Mouse (Mus musculus): ENCODE measurements around the gene Olfr1467. TPM values are rescaled to one million over a fixed set of nuclear protein-coding genes. Genes with fewer than 3 reads are reported as not detected.

Gene Olfr1467
- polyA plus RNA-seq (2014; fragmentation: Nextera tagmentation; extraction: Ambion mirVana) = not detected in 2 replicates

DNA sequence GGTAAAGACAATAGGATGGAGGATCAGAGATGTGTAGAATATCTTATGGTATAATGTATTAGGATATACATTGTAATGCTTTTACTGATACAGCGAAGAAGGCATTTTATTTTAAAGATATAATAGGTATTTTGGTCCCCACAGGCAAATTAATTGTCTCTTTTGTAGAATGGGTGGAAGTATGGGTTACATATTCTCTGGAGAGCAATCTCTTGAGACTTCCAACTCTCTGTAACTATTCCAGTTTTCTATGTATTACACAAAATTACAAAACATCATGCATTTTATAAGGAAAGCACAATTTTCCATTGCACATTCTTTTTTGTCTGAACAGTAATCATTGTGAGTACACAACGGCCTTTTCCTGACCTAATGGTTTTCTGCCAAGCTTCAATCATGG, at the start of gene Olfr1467:
Olfr1467 (plus strand) TSS at position 301 of the 400 bp plus-strand sequence.
- Histone ChIP-seq H3K9ac (no peak within 1 kb of the TSS), H3K4me2 (replicated peaks) (no peak within 1 kb of the TSS), H3K27ac (no peak within 1 kb of the TSS), H3K4me1 (replicated peaks; ENCODE audit: control insufficient read depth, insufficient read depth, low read length) (no peaks in the 10 kb centered on the region), H3K27me3 (ENCODE audit: control insufficient read depth, insufficient read depth, low read length) (no peaks in the 10 kb centered on the region), H3K4me3 (replicated peaks; ENCODE audit: low read length) (no peak within 1 kb of the TSS), H3K36me3 (replicated peaks; ENCODE audit: control insufficient read depth, insufficient read depth) (no peaks in the 10 kb centered on the region), H3K9me3 (ENCODE audit: control insufficient read depth, low read length) (peaks cover 24% of the 10 kb centered on the region)
- no peak for ATAC-seq (ENCODE audit: low FRiP score)
- no peak for DNase-seq (ENCODE audit: low spot score)
- WGBS = 65% methylated on average over 2 of the region's 2 CpGs

DNA sequence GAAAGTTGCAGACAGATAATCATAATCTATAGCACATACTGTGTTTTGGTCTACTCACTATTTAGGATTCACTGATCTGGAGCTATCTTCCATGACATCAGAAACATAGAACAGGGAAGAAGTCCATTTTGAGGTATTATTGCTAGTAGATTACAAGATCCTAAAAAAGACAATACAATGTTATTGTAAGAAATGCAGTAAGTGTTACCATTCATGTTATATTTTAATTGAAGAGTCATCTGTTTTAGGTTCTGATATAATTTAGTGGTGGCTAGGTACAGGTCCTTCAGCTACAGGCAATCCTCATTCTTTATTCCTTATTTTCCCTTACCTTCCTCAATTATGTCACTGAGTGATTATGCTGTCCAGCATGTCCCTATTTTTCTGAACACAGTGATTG, 46.6 kb upstream of the Olfr1467 start, which contains the start of gene Olfr1465:
Olfr1465 (minus strand) TSS at position 101 of the 400 bp plus-strand sequence.
- Histone ChIP-seq H3K27me3 (ENCODE audit: control insufficient read depth, insufficient read depth, low read length) (no peaks in the 10 kb centered on the region), H3K9me3 (ENCODE audit: control insufficient read depth, low read length) (peaks cover 6% of the 10 kb centered on the region), H3K36me3 (replicated peaks; ENCODE audit: control insufficient read depth, insufficient read depth) (no peaks in the 10 kb centered on the region), H3K4me2 (replicated peaks) (no peak within 1 kb of the TSS), H3K9ac (no peak within 1 kb of the TSS), H3K27ac (no peak within 1 kb of the TSS), H3K4me1 (replicated peaks; ENCODE audit: control insufficient read depth, insufficient read depth, low read length) (no peaks in the 10 kb centered on the region), H3K4me3 (replicated peaks; ENCODE audit: low read length) (no peak within 1 kb of the TSS)
- ATAC-seq (ENCODE audit: low FRiP score) = no peak
- DNase-seq (ENCODE audit: low spot score) = no peak

DNA sequence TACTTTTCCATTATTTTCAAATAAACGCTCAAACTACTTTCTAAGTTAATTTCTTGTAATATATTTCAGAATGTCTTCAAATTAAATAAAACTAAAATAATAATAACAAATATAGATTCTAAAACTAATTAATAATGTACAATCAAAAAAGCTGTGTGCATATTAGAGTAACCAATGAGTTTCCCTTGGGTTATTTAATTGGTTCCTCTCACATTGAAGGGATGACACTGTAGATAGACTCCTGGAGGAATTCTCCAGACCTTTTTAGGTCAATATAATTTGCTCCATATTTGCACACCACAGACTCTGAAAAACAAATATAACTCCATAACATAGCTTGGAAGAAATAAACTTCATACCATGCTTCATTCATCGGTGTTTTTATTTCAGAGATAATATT, 23.5 kb upstream of the Olfr1467 start, which contains the start of gene Olfr1466:
Olfr1466 (plus strand) TSS at position 301 of the 400 bp plus-strand sequence.
- DNase-seq (ENCODE audit: low spot score) = no peak
- Histone ChIP-seq H3K27me3 (ENCODE audit: control insufficient read depth, insufficient read depth, low read length) (no peaks in the 10 kb centered on the region), H3K4me3 (replicated peaks; ENCODE audit: low read length) (no peak within 1 kb of the TSS), H3K36me3 (replicated peaks; ENCODE audit: control insufficient read depth, insufficient read depth) (no peaks in the 10 kb centered on the region), H3K4me2 (replicated peaks) (no peak within 1 kb of the TSS), H3K4me1 (replicated peaks; ENCODE audit: control insufficient read depth, insufficient read depth, low read length) (no peaks in the 10 kb centered on the region), H3K9ac (no peak within 1 kb of the TSS), H3K9me3 (ENCODE audit: control insufficient read depth, low read length) (peaks cover 20% of the 10 kb centered on the region; the same call in 1 of the 2 replicates), H3K27ac (no peak within 1 kb of the TSS)
- ATAC-seq (ENCODE audit: low FRiP score) = no peak
- WGBS = 91% methylated on average over 2 of the region's 2 CpGs

DNA sequence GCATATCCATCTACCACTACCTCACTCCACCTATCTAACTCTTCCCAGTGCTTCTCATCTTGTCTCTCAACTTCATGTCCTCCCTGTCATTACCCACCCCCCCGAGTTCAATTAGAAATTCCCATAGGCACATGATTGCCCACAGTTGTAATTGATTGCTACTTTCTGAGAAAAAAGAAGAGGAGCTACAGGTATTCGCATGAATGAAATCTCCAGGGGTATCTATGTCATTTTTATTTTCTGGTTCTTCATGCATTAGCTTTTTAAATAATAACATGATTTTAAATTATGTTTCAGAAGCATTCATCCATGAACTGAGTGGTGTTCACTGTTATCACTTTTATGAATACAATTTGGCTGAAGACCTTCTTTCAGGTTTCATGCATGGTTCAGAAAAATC, 45.5 kb downstream of the Olfr1467 start, which contains the start of gene Olfr1469:
Olfr1469 (plus strand) TSS at position 301 of the 400 bp plus-strand sequence.
- H3K4me2 ChIP-seq (replicated peaks) = no peak within 1 kb of the TSS
- H3K27me3 ChIP-seq (ENCODE audit: control insufficient read depth, insufficient read depth, low read length) = no peaks in the 10 kb centered on the region
- H3K4me1 ChIP-seq (replicated peaks; ENCODE audit: control insufficient read depth, insufficient read depth, low read length) = no peaks in the 10 kb centered on the region
- H3K9me3 ChIP-seq (ENCODE audit: control insufficient read depth, low read length) = peaks cover 39% of the 10 kb centered on the region; the same call in 1 of the 2 replicates
- no peaks in the 10 kb centered on the region for H3K36me3 ChIP-seq (replicated peaks; ENCODE audit: control insufficient read depth, insufficient read depth)
- DNase-seq (ENCODE audit: low spot score) = no peak
- no peak within 1 kb of the TSS for H3K4me3 ChIP-seq (replicated peaks; ENCODE audit: low read length)
- no peak within 1 kb of the TSS for H3K27ac ChIP-seq
- ATAC-seq (ENCODE audit: low FRiP score) = no peak
- 86% methylated on average over 2 of the region's 2 CpGs for WGBS
- no peak within 1 kb of the TSS for H3K9ac ChIP-seq

Other genes starting within 250 kb of the Olfr1467 start
- not detected in 2 replicates for gene Olfr1459, start 212.7 kb upstream of the Olfr1467 start, polyA plus RNA-seq (2014; fragmentation: Nextera tagmentation; extraction: Ambion mirVana)
- gene Olfr1461, start 199.2 kb upstream of the Olfr1467 start, polyA plus RNA-seq (2014; fragmentation: Nextera tagmentation; extraction: Ambion mirVana) = not detected in 2 replicates
- not detected in 2 replicates for gene Olfr1462, start 176.5 kb upstream of the Olfr1467 start, polyA plus RNA-seq (2014; fragmentation: Nextera tagmentation; extraction: Ambion mirVana)
- not detected in 2 replicates for gene Olfr1463, start 130.9 kb upstream of the Olfr1467 start, polyA plus RNA-seq (2014; fragmentation: Nextera tagmentation; extraction: Ambion mirVana)
- not detected in 2 replicates for gene Olfr1465, start 46.7 kb upstream of the Olfr1467 start, polyA plus RNA-seq (2014; fragmentation: Nextera tagmentation; extraction: Ambion mirVana)
- not detected in 2 replicates for gene Olfr1466, start 23.4 kb upstream of the Olfr1467 start, polyA plus RNA-seq (2014; fragmentation: Nextera tagmentation; extraction: Ambion mirVana)
- not detected in 2 replicates for gene Olfr1469, start 45.6 kb downstream of the Olfr1467 start, polyA plus RNA-seq (2014; fragmentation: Nextera tagmentation; extraction: Ambion mirVana)
- not detected in 2 replicates for gene Olfr1471, start 81.2 kb downstream of the Olfr1467 start, polyA plus RNA-seq (2014; fragmentation: Nextera tagmentation; extraction: Ambion mirVana)
- gene Olfr1472, start 93.8 kb downstream of the Olfr1467 start, polyA plus RNA-seq (2014; fragmentation: Nextera tagmentation; extraction: Ambion mirVana) = not detected in 2 replicates
- gene Olfr1474, start 107.3 kb downstream of the Olfr1467 start, polyA plus RNA-seq (2014; fragmentation: Nextera tagmentation; extraction: Ambion mirVana) = not detected in 2 replicates
- not detected in 2 replicates for gene Olfr1475, start 118.0 kb downstream of the Olfr1467 start, polyA plus RNA-seq (2014; fragmentation: Nextera tagmentation; extraction: Ambion mirVana)
- gene Olfr1477, start 138.3 kb downstream of the Olfr1467 start, polyA plus RNA-seq (2014; fragmentation: Nextera tagmentation; extraction: Ambion mirVana) = not detected in 2 replicates
- gene Olfr1480, start 165.7 kb downstream of the Olfr1467 start, polyA plus RNA-seq (2014; fragmentation: Nextera tagmentation; extraction: Ambion mirVana) = not detected in 2 replicates
- not detected in 2 replicates for gene Olfr1484, start 221.3 kb downstream of the Olfr1467 start, polyA plus RNA-seq (2014; fragmentation: Nextera tagmentation; extraction: Ambion mirVana)